Mouse (Mus musculus) megakaryocyte, embryonic 14.5 days (primary cell): ENCODE measurements around the gene Tjp1. TPM values are rescaled to one million over a fixed set of nuclear protein-coding genes. Genes with fewer than 3 reads are reported as not detected.

Experiments used
- H3K27me3 ChIP-seq: replicated peaks from 2 replicates; pipeline ENCODE3; 2012; ENCODE audit warnings: inconsistent platforms
- H3K36me3 ChIP-seq: replicated peaks from 2 replicates; pipeline ENCODE3; 2012; ENCODE audit warnings: low read length, inconsistent platforms, mixed read lengths
- H3K4me1 ChIP-seq: 2 replicates; pipeline ENCODE4 v1.6.1; 2012; ENCODE audit warnings: inconsistent platforms
- H3K4me3 ChIP-seq: replicated peaks from 2 replicates; pipeline ENCODE3; 2012; ENCODE audit warnings: moderate library complexity, mild to moderate bottlenecking, inconsistent platforms
- H3K9me3 ChIP-seq: 2 replicates; pipeline ENCODE4 v1.6.1; 2012; ENCODE audit warnings: inconsistent platforms
- FLI1 ChIP-seq: IDR thresholded peaks from 2 replicates; pipeline ENCODE4 v1.6.1; 2012; ENCODE audit warnings: low read length, inconsistent platforms, mixed read lengths
- GATA1 ChIP-seq: IDR thresholded peaks from 3 replicates; pipeline ENCODE4 v1.6.1; 2012; ENCODE audit warnings: mixed read lengths, low read length, inconsistent platforms, borderline replicate concordance
- polyA plus RNA-seq: library from polyadenylated mRNA; stranded (reverse); fragments of >175 nt; gene quantifications from 2 replicates; pipeline ENCODE4 v1.2.3, GENCODE M21; 2012; ENCODE audit warnings: low replicate concordance; ENCODE audit not compliant: insufficient read depth

Tjp1 gene
- polyA plus RNA-seq, 1 experiment: 0.83 TPM

GRCm38 (mm10) chr7:65370787-65371616 is 156.6 kb downstream of the Tjp1 start:
- Histone ChIP-seq H3K4me3 (peak overlapping the region; percentile 94), H3K27me3 (peaks cover 29% of the 10 kb centered on the region), H3K4me1 (peaks cover 64% of the 10 kb centered on the region), H3K9me3 (0 out of 2 replicates have a peak, but pooled peaks cover 4% of the 10 kb centered on the region), H3K36me3 (no peaks in the 10 kb centered on the region)
- TF ChIP-seq FLI1 (no peak), GATA1 (no peak)

DNA sequence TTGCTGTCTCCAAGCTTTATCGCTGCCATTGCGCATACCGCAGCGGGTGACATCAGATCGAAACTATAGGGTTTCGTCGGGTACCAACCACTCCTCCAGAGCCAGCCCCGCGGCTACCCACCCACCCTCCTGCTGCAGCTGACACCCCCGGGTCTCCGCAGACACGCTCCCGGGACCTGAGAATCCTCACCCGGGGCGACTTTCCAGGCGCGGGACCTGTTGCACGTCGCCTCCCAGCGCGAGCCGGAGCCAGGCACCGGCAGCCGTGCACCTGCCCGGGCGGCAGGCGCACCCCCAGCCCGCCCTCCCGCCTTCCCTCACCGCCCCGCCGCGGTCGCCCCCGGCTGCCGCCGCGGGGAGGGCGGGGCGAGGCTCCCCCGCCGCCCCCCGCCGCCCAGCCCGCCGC is 157.2 kb downstream of the Tjp1 start:
- peaks cover 67% of the 10 kb centered on the region for H3K4me1 ChIP-seq
- H3K36me3 ChIP-seq: no peaks in the 10 kb centered on the region
- H3K27me3 ChIP-seq: peaks cover 23% of the 10 kb centered on the region
- H3K9me3 ChIP-seq: 0 out of 2 replicates have a peak, but pooled peaks cover 4% of the 10 kb centered on the region
- peak overlapping the region; percentile 94 for H3K4me3 ChIP-seq
- no peak for TF ChIP-seq FLI1
- TF ChIP-seq GATA1: no peak

- peaks cover 61% of the 10 kb centered on the region for H3K4me1 ChIP-seq
- peaks cover 13% of the 10 kb centered on the region for H3K27me3 ChIP-seq
- no peaks in the 10 kb centered on the region for H3K9me3 ChIP-seq
- H3K4me3 ChIP-seq: peak overlapping the region; percentile 80
- no peaks in the 10 kb centered on the region for H3K36me3 ChIP-seq
- no peak for TF ChIP-seq FLI1
- no peak for TF ChIP-seq GATA1
Measured at GRCm38 (mm10) chr7:65369101-65369500, 158.5 kb downstream of the Tjp1 start.

- Histone ChIP-seq H3K27me3 (peaks cover 7% of the 10 kb centered on the region), H3K9me3 (0 out of 2 replicates have a peak, but pooled peaks cover 4% of the 10 kb centered on the region), H3K4me3 (peak overlapping the region; percentile 36), H3K4me1 (peaks cover 66% of the 10 kb centered on the region), H3K36me3 (peaks cover 2% of the 10 kb centered on the region)
- TF ChIP-seq FLI1 (no peak), GATA1 (no peak)
Measured at GRCm38 (mm10) chr7:65367386-65368245, 160.0 kb downstream of the Tjp1 start.

DNA sequence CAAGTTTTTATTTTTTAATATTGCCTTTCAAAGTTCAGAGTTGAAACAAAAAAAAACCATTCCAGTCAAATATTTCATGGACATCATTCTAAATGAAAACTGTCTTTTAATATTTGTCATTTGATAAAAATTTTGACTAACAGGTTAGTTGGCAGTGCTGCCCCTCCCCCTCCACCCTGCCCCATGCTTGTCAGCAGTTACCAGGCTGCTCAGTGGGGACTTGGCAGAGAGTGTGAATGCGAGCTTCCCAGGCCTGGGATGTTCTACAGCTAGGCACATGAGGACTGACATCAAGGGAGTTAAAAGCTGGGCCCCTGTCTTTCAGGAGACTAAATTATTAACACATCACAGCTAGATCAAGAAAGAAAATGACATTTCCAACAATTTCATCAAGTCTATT is 161.4 kb downstream of the Tjp1 start:
- 0 out of 2 replicates have a peak, but pooled peaks cover 4% of the 10 kb centered on the region for H3K9me3 ChIP-seq
- H3K4me3 ChIP-seq: no peak overlapping the region
- H3K4me1 ChIP-seq: peaks cover 62% of the 10 kb centered on the region
- TF ChIP-seq GATA1 (no peak), FLI1 (no peak)
- H3K27me3 ChIP-seq: no peaks in the 10 kb centered on the region
- H3K36me3 ChIP-seq: peaks cover 2% of the 10 kb centered on the region

DNA sequence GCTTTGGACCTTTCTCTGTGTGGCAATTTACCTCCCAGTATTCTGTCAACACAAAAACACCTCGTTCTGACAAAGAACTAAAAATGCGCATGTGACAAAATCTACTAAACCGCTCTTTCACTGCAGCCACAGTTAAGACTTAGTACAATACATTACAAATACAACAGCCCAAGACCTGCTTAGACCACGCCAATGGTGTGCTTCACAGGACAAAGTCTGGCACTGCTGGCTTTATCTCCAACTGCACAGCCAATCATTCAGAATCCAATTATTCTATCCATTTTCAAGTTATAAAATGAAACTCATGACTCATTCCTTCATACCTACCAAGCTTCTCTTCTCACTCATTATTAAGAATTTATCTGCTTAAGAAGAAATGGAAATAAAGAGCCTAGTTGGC is 162.0 kb downstream of the Tjp1 start:
- 0 out of 2 replicates have a peak, but pooled peaks cover 4% of the 10 kb centered on the region for H3K9me3 ChIP-seq
- peaks cover 2% of the 10 kb centered on the region for H3K36me3 ChIP-seq
- H3K4me1 ChIP-seq: peaks cover 62% of the 10 kb centered on the region
- no peak overlapping the region for H3K4me3 ChIP-seq
- no peaks in the 10 kb centered on the region for H3K27me3 ChIP-seq
- TF ChIP-seq GATA1: no peak
- TF ChIP-seq FLI1: no peak

- Histone ChIP-seq H3K9me3 (0 out of 2 replicates have a peak, but pooled peaks cover 4% of the 10 kb centered on the region), H3K27me3 (no peaks in the 10 kb centered on the region), H3K4me1 (peaks cover 61% of the 10 kb centered on the region)
Measured at GRCm38 (mm10) chr7:65360278-65360677, 167.3 kb downstream of the Tjp1 start.

GRCm38 (mm10) chr7:65359774-65360173 is 167.8 kb downstream of the Tjp1 start:
- Histone ChIP-seq H3K4me3 (no peak overlapping the region), H3K4me1 (peaks cover 65% of the 10 kb centered on the region), H3K9me3 (0 out of 2 replicates have a peak, but pooled peaks cover 4% of the 10 kb centered on the region), H3K36me3 (peaks cover 2% of the 10 kb centered on the region), H3K27me3 (no peaks in the 10 kb centered on the region)
- no peak for TF ChIP-seq FLI1
- TF ChIP-seq GATA1: no peak

More at GRCm38 (mm10) chr7:65360278-65360677, 167.3 kb downstream of the Tjp1 start:
- TF ChIP-seq FLI1 (no peak), GATA1 (no peak)
- Histone ChIP-seq H3K36me3 (peaks cover 2% of the 10 kb centered on the region), H3K4me3 (no peak overlapping the region)

DNA sequence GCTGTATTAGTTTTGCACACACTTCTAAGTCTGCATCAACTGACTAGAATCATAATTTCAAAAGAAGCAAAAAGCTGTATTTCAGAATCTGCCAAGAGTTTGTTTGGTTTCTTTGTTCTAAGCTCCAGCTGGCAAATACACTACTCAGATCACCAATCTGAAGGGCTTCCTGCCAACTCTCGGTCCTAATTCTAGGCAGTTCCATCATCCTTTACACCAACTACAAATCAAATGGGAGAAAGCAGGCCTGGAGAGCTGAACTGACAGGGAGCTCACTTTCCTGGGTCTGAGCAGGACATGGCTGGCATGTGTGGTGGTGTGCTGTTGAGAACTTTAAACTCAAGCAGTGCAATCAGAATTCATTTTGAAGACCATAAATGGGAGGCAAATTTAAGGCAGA is 170.0 kb downstream of the Tjp1 start:
- H3K4me1 ChIP-seq: peaks cover 55% of the 10 kb centered on the region
- H3K4me3 ChIP-seq: no peak overlapping the region
- TF ChIP-seq GATA1: no peak
- no peak for TF ChIP-seq FLI1
- no peaks in the 10 kb centered on the region for H3K27me3 ChIP-seq
- no peaks in the 10 kb centered on the region for H3K36me3 ChIP-seq
- no peaks in the 10 kb centered on the region for H3K9me3 ChIP-seq

GRCm38 (mm10) chr7:65356204-65356603 is 171.4 kb downstream of the Tjp1 start:
- Histone ChIP-seq H3K4me1 (peaks cover 57% of the 10 kb centered on the region), H3K9me3 (no peaks in the 10 kb centered on the region), H3K27me3 (no peaks in the 10 kb centered on the region), H3K36me3 (peaks cover 2% of the 10 kb centered on the region), H3K4me3 (peak overlapping the region; percentile 62)
- no peak for TF ChIP-seq FLI1
- TF ChIP-seq GATA1: no peak
